Mouse (Mus musculus): ENCODE data around the gene Cacna2d2. TPM values are rescaled to one million over a fixed set of nuclear protein-coding genes. Genes with fewer than 3 reads are reported as not detected.

Gene Cacna2d2
- polyA plus RNA-seq (2015; fragmentation: Nextera tagmentation; extraction: Ambion mirVana), result 7.6 and 9.8 TPM in 2 replicates

DNA sequence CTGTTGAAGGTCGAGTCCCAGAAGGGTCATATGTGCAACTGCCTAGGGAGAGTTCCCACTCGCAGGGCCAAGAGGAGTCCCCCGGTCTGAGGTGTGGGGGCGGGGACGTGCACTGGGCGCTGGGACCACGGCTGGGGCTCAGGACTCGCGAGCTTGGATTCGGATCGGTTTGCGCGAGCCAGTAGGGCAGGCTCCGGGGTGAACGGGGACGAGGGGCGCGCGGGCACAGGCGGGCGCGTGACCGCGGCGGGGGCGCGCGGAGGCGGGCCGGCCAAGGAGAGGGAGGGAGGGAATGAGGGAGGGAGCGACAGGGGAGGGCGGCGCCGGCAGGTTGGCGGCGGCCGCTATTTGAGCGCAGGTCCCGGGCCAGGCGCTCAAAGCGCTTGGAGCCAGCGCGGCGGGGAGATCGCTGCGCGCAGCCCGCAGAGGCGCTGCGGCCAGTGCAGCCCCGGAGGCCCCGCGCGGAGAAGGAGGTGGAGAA is at the start of gene Cacna2d2:
TSS of gene Cacna2d2 (plus strand) at position 122 of the 481 bp plus-strand sequence.
- ATAC-seq (ENCODE audit: low FRiP score), result peak; percentile 79
- H3K27me3 ChIP-seq (replicated peaks), result peaks cover 30% of the 10 kb centered on the region
- H3K9ac ChIP-seq (replicated peaks), result peak within 1 kb of the TSS; percentile 87
- H3K4me1 ChIP-seq, result peaks cover 47% of the 10 kb centered on the region
- H3K9me3 ChIP-seq (replicated peaks), result no peaks in the 10 kb centered on the region
- H3K36me3 ChIP-seq, result no peaks in the 10 kb centered on the region
- under 1% methylated on average over 34 of the region's 54 CpGs for WGBS
- H3K4me2 ChIP-seq, result peak within 1 kb of the TSS; percentile 92
- H3K4me3 ChIP-seq (replicated peaks), result peak within 1 kb of the TSS; percentile 85
- peak within 1 kb of the TSS; percentile 82 for H3K27ac ChIP-seq (replicated peaks)

DNA sequence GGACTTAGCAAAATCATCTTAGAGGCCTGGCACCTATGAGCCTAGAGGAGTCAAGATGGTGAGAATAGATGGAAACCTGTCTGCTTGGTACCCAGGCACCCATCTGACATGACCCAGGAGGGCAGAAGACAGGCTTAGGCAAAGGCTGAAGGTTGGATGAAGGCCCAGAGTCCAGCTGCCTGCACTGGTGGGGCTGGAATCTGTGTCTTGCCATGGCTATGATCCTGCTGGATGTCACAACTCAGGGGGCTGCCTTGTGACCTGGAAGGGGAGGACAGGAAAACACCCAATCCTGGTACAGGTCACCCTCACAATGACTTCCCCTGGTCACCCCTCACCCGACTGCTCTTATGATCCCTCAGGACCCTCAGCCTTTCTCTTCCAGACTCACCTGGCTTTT is 44.6 kb upstream of the Cacna2d2 start:
- Histone ChIP-seq H3K9me3 (replicated peaks) (no peaks in the 10 kb centered on the region), H3K27me3 (replicated peaks) (peaks cover 9% of the 10 kb centered on the region), H3K27ac (replicated peaks) (no peak overlapping the region), H3K36me3 (no peaks in the 10 kb centered on the region), H3K4me2 (no peak overlapping the region), H3K9ac (replicated peaks) (no peak overlapping the region), H3K4me1 (no peaks in the 10 kb centered on the region), H3K4me3 (replicated peaks) (no peak overlapping the region)
- WGBS, result 63% methylated on average over 1 of the region's 1 CpGs
- ATAC-seq (ENCODE audit: low FRiP score), result no peak

DNA sequence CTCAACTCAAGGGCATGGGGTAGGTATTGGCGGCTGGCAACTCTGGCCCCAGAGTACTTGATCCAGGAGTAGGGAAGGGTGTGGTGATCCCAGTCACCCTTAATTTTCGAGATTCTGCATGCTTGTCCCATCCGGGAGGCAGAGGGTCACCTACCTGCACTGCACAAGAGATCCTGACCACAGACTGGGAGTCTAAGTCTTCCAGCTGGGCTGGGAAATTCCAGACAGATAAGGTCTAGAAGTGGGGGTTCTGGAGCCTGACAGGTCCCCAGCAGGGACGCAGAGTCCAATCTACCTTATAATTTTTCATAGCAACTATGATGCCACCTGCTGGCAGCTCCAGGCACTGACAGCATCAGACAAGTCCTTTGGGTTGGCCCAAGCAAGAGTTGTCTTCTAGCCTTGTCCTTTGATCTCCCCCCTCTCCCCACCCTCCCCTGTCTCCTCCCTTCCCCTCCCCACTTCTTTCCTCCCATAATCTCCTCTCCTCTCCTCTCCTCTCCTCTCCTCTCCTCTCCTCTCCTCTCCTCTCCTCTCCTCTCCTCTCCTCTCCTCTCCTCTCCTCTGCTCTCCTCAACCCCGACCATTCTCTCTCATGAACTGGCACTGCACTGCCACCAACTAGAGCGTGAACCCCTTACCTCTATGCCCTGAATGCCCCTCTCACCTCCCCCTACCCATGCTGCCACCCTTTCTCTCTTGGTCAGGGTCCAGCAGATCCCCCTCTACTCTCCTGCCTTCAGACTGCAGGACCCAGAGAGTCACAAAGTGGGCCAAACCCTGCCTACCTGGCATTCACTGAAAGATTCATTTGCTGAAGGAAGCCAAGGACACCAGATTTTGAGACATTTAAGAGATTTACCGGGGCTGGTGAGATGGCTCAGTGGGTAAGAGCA is 43.3 kb upstream of the Cacna2d2 start:
- WGBS, result 58% methylated on average over 7 of the region's 7 CpGs
- H3K9ac ChIP-seq (replicated peaks), result no peak overlapping the region
- ATAC-seq (ENCODE audit: low FRiP score), result 0 out of 2 replicates have a peak, but pooled peaks have one; percentile 19

DNA sequence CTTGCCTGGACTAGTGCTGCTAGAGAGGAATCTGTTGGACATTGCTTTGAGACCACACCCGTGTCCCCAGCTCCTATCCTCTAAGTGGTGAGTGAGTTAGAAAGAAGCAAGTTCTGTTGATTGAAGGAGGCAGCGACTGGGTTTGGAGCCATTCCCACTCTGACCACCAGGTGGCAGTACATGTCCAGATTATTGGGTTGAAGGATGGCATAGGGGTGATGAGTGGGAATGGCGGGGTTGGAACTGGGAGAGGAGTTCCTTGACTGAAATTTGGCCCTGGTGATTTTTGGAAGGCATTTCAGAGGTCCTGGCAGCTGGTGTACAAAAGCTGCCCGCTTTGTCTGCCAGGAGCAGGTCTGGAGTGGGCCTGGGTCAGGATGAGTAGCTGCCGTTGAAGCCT is 41.8 kb upstream of the Cacna2d2 start:
- no peak overlapping the region for H3K9ac ChIP-seq (replicated peaks)
- no peak overlapping the region for H3K27ac ChIP-seq (replicated peaks)
- H3K27me3 ChIP-seq (replicated peaks), result peaks cover 9% of the 10 kb centered on the region
- no peak overlapping the region for H3K4me2 ChIP-seq
- no peaks in the 10 kb centered on the region for H3K36me3 ChIP-seq
- 16% methylated on average over 5 of the region's 5 CpGs for WGBS
- no peak overlapping the region for H3K4me3 ChIP-seq (replicated peaks)
- H3K4me1 ChIP-seq, result 0 out of 2 replicates have a peak, but pooled peaks cover 4% of the 10 kb centered on the region
- peak; percentile 42; the same call in 1 of the 2 replicates for ATAC-seq (ENCODE audit: low FRiP score)
- no peaks in the 10 kb centered on the region for H3K9me3 ChIP-seq (replicated peaks)

More for the DNA sequence above, 43.3 kb upstream of the Cacna2d2 start:
- Histone ChIP-seq H3K36me3 (no peaks in the 10 kb centered on the region), H3K4me1 (0 out of 2 replicates have a peak, but pooled peaks cover 4% of the 10 kb centered on the region), H3K9me3 (replicated peaks) (no peaks in the 10 kb centered on the region), H3K4me2 (no peak overlapping the region), H3K27me3 (replicated peaks) (peaks cover 9% of the 10 kb centered on the region), H3K27ac (replicated peaks) (no peak overlapping the region), H3K4me3 (replicated peaks) (no peak overlapping the region)

DNA sequence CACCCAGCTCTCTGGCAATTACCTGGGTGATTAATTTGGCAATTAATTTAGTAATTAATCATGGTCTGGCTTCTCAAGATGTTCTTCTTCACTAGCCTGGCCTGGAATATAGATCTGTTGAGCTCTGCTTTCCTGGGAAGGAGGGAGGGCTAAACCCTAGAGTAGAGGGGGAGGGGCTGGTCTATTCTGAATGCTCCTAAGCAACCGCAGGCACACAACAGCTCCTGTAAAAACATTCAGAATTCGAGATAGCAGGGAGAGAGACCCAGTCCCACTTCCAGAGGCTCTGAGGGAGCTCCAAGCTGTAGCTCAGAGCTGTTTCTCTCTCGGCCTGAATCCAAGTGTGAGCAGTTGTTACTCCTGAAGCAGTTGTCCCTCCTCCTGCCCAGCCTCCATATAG is 38.4 kb upstream of the Cacna2d2 start:
- H3K9me3 ChIP-seq (replicated peaks), result no peaks in the 10 kb centered on the region
- 21% methylated on average over 3 of the region's 3 CpGs for WGBS
- no peaks in the 10 kb centered on the region for H3K36me3 ChIP-seq
- peaks cover 5% of the 10 kb centered on the region; the same call in 1 of the 2 replicates for H3K27me3 ChIP-seq (replicated peaks)
- no peak overlapping the region for H3K4me3 ChIP-seq (replicated peaks)
- 0 out of 2 replicates have a peak, but pooled peaks cover 4% of the 10 kb centered on the region for H3K4me1 ChIP-seq
- H3K4me2 ChIP-seq, result no peak overlapping the region
- no peak overlapping the region for H3K27ac ChIP-seq (replicated peaks)
- ATAC-seq (ENCODE audit: low FRiP score), result no peak
- H3K9ac ChIP-seq (replicated peaks), result no peak overlapping the region

DNA sequence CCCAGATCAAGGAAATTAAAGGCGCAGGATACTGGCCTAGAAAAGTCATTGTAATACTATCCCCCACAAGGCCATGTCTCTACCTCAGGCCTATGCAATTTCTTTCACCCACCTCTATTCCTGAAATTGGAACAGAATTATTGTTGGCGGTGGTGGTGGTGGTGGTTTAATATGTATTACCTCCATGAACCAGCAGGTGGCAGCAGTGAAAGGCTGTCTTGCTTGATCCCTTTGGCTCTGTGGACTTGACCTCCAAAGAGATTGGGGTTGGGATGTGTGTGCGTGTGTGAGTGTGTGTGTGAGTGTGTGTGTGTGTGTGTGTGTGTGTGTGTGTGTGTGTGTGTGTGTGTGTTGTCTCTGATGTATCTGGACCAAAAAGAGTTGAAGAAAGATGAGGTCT is 32.8 kb upstream of the Cacna2d2 start:
- no peak for ATAC-seq (ENCODE audit: low FRiP score)
- H3K4me1 ChIP-seq, result peaks cover 11% of the 10 kb centered on the region
- no peak overlapping the region for H3K4me3 ChIP-seq (replicated peaks)
- H3K27ac ChIP-seq (replicated peaks), result no peak overlapping the region
- H3K36me3 ChIP-seq, result no peaks in the 10 kb centered on the region
- H3K27me3 ChIP-seq (replicated peaks), result 0 out of 2 replicates have a peak, but pooled peaks cover 5% of the 10 kb centered on the region
- no peak overlapping the region for H3K4me2 ChIP-seq
- H3K9me3 ChIP-seq (replicated peaks), result no peaks in the 10 kb centered on the region
- no peak overlapping the region for H3K9ac ChIP-seq (replicated peaks)
- WGBS, result 5% methylated on average over 3 of the region's 3 CpGs

DNA sequence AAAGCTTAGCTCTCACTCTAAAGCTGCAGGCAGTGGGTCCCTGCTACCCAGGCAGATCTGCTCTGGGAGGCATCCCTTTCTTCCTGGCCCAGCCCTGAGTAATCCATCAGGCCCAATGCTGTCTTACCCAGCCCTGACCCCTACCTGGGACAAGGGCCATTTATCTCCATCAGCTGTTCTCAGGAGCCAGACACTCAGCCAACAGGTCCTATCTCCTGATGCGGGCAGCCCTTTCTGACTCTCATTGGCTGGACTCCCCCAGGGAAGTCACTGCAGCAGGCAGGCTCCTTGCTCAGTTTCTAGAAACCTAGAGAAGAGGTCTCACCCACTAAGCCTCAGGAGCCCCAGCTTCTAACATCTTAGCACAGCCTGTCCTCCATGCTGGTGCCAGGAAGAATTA is 31.1 kb upstream of the Cacna2d2 start:
- 0 out of 2 replicates have a peak, but pooled peaks cover 5% of the 10 kb centered on the region for H3K27me3 ChIP-seq (replicated peaks)
- no peak overlapping the region for H3K4me3 ChIP-seq (replicated peaks)
- no peak for ATAC-seq (ENCODE audit: low FRiP score)
- H3K4me2 ChIP-seq, result no peak overlapping the region
- no peaks in the 10 kb centered on the region for H3K36me3 ChIP-seq
- WGBS, result 86% methylated on average over 1 of the region's 1 CpGs
- H3K9ac ChIP-seq (replicated peaks), result no peak overlapping the region
- peaks cover 11% of the 10 kb centered on the region for H3K4me1 ChIP-seq
- H3K27ac ChIP-seq (replicated peaks), result no peak overlapping the region
- no peaks in the 10 kb centered on the region for H3K9me3 ChIP-seq (replicated peaks)

DNA sequence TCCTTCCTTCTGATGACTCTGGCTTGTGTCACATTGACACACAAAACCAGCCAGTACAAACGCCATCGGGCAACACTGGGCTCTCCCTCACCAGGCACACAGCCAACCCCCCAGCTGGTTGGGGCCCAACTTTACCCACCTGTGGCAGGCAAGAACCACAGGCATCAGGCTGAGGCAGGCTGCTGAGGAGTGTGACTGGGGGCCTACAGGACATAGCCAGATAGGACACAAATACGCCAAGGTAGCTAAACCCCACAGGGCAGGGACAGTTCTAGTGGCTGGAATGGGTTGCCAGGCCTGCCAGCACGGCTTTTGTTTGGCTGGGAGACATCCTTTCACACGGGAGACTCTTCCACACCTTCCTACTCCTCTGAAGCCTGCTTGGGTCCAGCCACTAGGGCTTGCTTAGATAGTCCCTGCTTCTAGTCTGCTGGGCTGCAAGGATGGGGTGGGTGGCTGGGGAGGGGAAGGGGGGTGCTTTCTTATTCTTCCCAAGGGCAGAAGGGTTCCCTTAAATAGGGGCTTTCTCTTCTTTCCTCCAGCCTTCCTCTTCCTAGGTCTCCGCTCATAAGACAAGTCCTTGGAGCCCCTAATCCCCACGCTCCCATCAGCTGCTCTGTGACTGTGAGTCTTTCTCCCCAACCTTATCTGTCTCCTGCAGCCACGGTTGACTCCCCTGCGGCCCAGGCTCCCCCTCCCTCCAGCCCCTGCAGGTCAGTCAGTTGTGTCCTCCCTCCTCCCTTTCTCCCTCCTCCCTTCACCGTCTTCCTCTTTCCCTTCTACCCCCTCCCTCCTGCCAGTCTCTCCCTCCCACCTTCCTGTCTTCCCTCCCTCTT is 29.9 kb upstream of the Cacna2d2 start:
- Histone ChIP-seq H3K36me3 (no peaks in the 10 kb centered on the region), H3K4me2 (no peak overlapping the region), H3K9me3 (replicated peaks) (no peaks in the 10 kb centered on the region), H3K4me3 (replicated peaks) (no peak overlapping the region), H3K27ac (replicated peaks) (0 out of 2 replicates have a peak overlapping the region, but pooled peaks have one; percentile 9), H3K27me3 (replicated peaks) (0 out of 2 replicates have a peak, but pooled peaks cover 5% of the 10 kb centered on the region), H3K9ac (replicated peaks) (no peak overlapping the region), H3K4me1 (peaks cover 11% of the 10 kb centered on the region)
- 39% methylated on average over 10 of the region's 10 CpGs for WGBS
- ATAC-seq (ENCODE audit: low FRiP score), result no peak

DNA sequence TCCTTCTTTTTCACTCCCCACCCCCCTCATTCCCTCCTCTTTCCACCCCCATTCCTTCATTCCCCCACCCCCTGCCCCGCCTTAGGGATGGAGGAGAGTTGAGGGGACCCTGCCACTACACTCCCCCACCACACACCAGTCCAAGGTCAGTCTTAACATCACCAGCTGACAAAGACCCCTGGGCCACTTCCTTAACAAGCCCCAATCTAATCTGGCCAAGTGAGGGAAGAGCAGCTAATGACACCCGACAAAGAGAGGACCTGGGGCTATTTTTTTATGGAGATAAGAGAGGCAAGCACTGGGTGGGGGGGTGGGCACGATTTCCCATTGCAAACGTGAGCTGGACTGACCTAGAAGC is 29.3 kb upstream of the Cacna2d2 start:
- Histone ChIP-seq H3K4me1 (peaks cover 16% of the 10 kb centered on the region), H3K27ac (replicated peaks) (no peak overlapping the region), H3K9ac (replicated peaks) (no peak overlapping the region), H3K27me3 (replicated peaks) (0 out of 2 replicates have a peak, but pooled peaks cover 4% of the 10 kb centered on the region), H3K4me3 (replicated peaks) (no peak overlapping the region), H3K4me2 (no peak overlapping the region), H3K9me3 (replicated peaks) (no peaks in the 10 kb centered on the region), H3K36me3 (no peaks in the 10 kb centered on the region)
- 8% methylated on average over 4 of the region's 4 CpGs for WGBS
- no peak for ATAC-seq (ENCODE audit: low FRiP score)

DNA sequence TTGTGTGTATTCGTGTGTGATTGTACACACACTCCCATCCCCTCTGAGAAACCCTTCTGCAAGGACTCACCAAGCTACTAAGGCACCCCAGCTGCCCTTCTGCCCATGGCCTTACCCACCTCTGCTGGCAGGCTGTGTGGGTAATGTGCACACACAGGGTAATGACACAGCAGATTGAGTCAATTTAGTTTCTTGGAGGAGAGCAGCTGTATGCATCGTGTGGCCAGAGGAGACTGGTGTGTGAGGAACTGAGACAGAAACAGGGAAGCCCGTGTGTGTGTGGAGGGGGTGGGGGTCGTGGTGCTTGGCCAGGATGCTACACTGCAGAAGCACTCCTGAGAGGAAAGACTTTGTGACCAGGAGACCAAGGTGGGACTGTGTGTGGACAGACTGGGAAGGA is 27.0 kb upstream of the Cacna2d2 start:
- H3K9ac ChIP-seq (replicated peaks), result no peak overlapping the region
- no peaks in the 10 kb centered on the region for H3K9me3 ChIP-seq (replicated peaks)
- no peak overlapping the region for H3K27ac ChIP-seq (replicated peaks)
- H3K4me3 ChIP-seq (replicated peaks), result no peak overlapping the region
- no peaks in the 10 kb centered on the region for H3K36me3 ChIP-seq
- ATAC-seq (ENCODE audit: low FRiP score), result no peak
- 37% methylated on average over 4 of the region's 4 CpGs for WGBS
- no peak overlapping the region for H3K4me2 ChIP-seq
- H3K27me3 ChIP-seq (replicated peaks), result peaks cover 7% of the 10 kb centered on the region
- H3K4me1 ChIP-seq, result peaks cover 22% of the 10 kb centered on the region

DNA sequence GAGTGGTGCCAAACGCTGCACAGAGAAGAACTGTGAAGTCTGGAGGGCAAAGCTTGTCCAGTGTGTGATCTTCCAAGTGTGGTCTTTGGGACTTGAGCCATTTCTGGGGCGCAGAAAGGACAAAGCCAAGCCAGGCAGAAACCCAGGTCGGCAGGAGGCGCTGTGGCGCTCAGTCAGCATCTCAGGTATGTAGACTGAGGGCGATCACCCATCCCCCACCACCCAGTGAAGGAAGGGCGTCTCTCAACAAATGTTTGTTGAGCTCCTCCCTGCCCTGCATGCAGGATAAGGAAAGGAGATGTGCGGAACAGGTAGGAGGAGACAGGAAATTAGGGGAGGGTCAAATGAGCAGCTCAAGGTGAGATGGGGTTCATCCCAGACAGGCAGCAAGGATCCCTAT is 24.8 kb upstream of the Cacna2d2 start:
- no peak overlapping the region for H3K4me3 ChIP-seq (replicated peaks)
- 11% methylated on average over 8 of the region's 8 CpGs for WGBS

More for the DNA sequence above, 24.8 kb upstream of the Cacna2d2 start:
- H3K36me3 ChIP-seq, result no peaks in the 10 kb centered on the region
- no peak for ATAC-seq (ENCODE audit: low FRiP score)
- peaks cover 35% of the 10 kb centered on the region for H3K4me1 ChIP-seq
- no peak overlapping the region for H3K4me2 ChIP-seq
- peaks cover 5% of the 10 kb centered on the region for H3K27me3 ChIP-seq (replicated peaks)
- H3K27ac ChIP-seq (replicated peaks), result no peak overlapping the region
- H3K9me3 ChIP-seq (replicated peaks), result no peaks in the 10 kb centered on the region
- no peak overlapping the region for H3K9ac ChIP-seq (replicated peaks)
